Mouse (Mus musculus) kidney, postnatal 0 days (tissue): ENCODE results near the gene Baiap2l2. TPM values are rescaled to one million over a fixed set of nuclear protein-coding genes. Genes with fewer than 3 reads are reported as not detected.

ENCODE experiments used
- ATAC-seq: fragments of 200-750 bp; cut with Nextera tagmentation; replicated peaks from 2 replicates; pipeline ENCODE4 v1.8.0; 2017; ENCODE audit warnings: low read depth, moderate number of reproducible peaks, moderate TSS enrichment, moderate library complexity; ENCODE audit not compliant: low FRiP score
- DNase-seq: peaks from one replicate; pipeline ENCODE4 v3.0.0-alpha.2; 2016; ENCODE audit warnings: low spot score
- H3K27ac ChIP-seq: fragments of 300-500 bp; sonication (generic); 2 replicates; pipeline ENCODE4 v1.5.1; 2014; ENCODE audit warnings: mild to moderate bottlenecking
- H3K27me3 ChIP-seq: fragments of 300-500 bp; sonication (generic); 2 replicates; pipeline ENCODE4 v1.6.1; 2014; ENCODE audit warnings: low read length, mixed read lengths; ENCODE audit not compliant: insufficient read depth
- H3K36me3 ChIP-seq: fragments of 300-500 bp; sonication (generic); 2 replicates; pipeline ENCODE4 v1.6.1; 2014; ENCODE audit warnings: low read length, mixed read lengths; ENCODE audit not compliant: insufficient read depth
- H3K4me1 ChIP-seq: fragments of 300-500 bp; sonication (generic); replicated peaks from 2 replicates; pipeline ENCODE4 v1.6.1; 2014; ENCODE audit warnings: antibody characterized with exemption, low read length, mixed read lengths; ENCODE audit not compliant: insufficient read depth
- H3K4me2 ChIP-seq: fragments of 300-500 bp; sonication (generic); 2 replicates; pipeline ENCODE4 v1.6.1; 2014; ENCODE audit warnings: mild to moderate bottlenecking, low read length, moderate library complexity, mixed read lengths
- H3K4me3 ChIP-seq: fragments of 300-500 bp; sonication (generic); replicated peaks from 2 replicates; pipeline ENCODE4 v1.5.1; 2014; ENCODE audit warnings: low read depth, low read length
- H3K9ac ChIP-seq: fragments of 300-500 bp; sonication (generic); 2 replicates; pipeline ENCODE4 v1.6.1; 2014; ENCODE audit warnings: low read depth, low read length
- H3K9me3 ChIP-seq: fragments of 300-500 bp; sonication (generic); replicated peaks from 2 replicates; pipeline ENCODE4 v1.6.1; 2016; ENCODE audit warnings: low read length, inconsistent platforms, mixed read lengths
- CTCF ChIP-seq: IDR thresholded peaks from 2 replicates; pipeline ENCODE4 v1.5.1; 2016; ENCODE audit warnings: antibody characterized with exemption, low read depth, mild to moderate bottlenecking, moderate library complexity
- WGBS: fragments of 180-500 bp; shearing (Covaris S2); extraction: QIAGEN DNeasy Blood & Tissue Kit; methylation state at CpG from one replicate; pipeline ENCODE4 v1.1.7; 2014; 5-methylcytosine and 5-hydroxymethylcytosine counted together
- polyA plus RNA-seq: library from polyadenylated mRNA; unstranded; fragments of >200 nt; fragmentation: Nextera tagmentation; extraction: Ambion mirVana; gene quantifications from 2 replicates; pipeline ENCODE4 v1.2.1, GENCODE M21; 2015

Gene Baiap2l2
- polyA plus RNA-seq, 1 experiment from 2014 or later = 25.0 TPM

- peak overlapping the region; percentile 67 for H3K27ac ChIP-seq
- ATAC-seq (no peak), DNase-seq (peak; percentile 66)
- TF ChIP-seq CTCF = no peak
- H3K4me1 ChIP-seq = peaks cover 16% of the 10 kb centered on the region; the same call in 1 of the 2 replicates
- no peaks in the 10 kb centered on the region for H3K27me3 ChIP-seq
- H3K9ac ChIP-seq = no peak overlapping the region
- no peaks in the 10 kb centered on the region for H3K36me3 ChIP-seq
- H3K4me2 ChIP-seq = no peak overlapping the region
- 54% methylated on average over 6 of the region's 6 CpGs for whole genome bisulfite sequencing
- no peak overlapping the region for H3K4me3 ChIP-seq
- no peaks in the 10 kb centered on the region for H3K9me3 ChIP-seq
These were observed 37.9 kb upstream of the Baiap2l2 start for GRCm38 (mm10) chr15:79322991-79323790.

DNA sequence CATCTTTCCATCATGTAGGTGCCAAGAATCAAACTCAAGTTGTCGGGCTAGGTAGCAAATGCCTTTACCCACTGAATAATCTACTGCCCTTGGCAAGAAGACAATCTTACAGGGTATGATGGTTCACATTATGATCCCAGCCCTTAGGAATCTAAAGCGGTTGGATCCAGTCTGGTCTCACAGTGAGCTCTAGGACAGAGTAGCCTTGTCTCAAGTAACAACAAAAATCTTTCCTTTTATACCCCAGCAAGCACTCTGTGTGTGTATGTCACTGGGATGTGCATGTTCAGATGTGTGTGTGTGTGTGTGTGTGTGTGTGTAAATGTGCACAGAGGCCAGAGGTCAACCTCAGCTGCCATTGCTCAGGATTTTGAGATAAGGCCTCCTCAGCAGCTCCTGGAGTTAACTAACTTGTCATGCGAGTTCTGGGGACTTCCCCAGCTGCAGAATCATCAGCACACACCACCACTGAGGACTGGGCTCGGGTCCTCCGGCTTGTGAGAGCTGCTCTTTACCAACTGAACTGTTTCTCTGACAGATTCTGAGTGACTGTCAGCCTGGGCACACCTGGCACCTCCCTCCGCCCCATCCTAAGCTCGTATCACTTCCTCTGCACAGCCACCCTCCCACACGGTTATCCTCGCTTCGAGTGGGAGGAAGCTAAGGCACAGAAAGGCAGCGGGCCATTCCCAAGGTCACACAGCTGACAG lies 37.1 kb upstream of the Baiap2l2 start:
- no peak for TF ChIP-seq CTCF
- DNase-seq (no peak), ATAC-seq (no peak)
- H3K36me3 ChIP-seq = no peaks in the 10 kb centered on the region
- WGBS = 47% methylated on average over 11 of the region's 11 CpGs
- H3K27ac ChIP-seq = peak overlapping the region; percentile 67; the same call in 1 of the 2 replicates
- no peak overlapping the region for H3K9ac ChIP-seq
- H3K4me3 ChIP-seq = no peak overlapping the region
- no peak overlapping the region for H3K4me2 ChIP-seq
- no peaks in the 10 kb centered on the region for H3K9me3 ChIP-seq
- no peaks in the 10 kb centered on the region for H3K27me3 ChIP-seq
- peaks cover 16% of the 10 kb centered on the region; the same call in 1 of the 2 replicates for H3K4me1 ChIP-seq

GRCm38 (mm10) chr15:79321733-79322190 lies 36.4 kb upstream of the Baiap2l2 start:
- H3K4me1 ChIP-seq = peaks cover 16% of the 10 kb centered on the region; the same call in 1 of the 2 replicates
- no peaks in the 10 kb centered on the region for H3K27me3 ChIP-seq
- WGBS = 77% methylated on average over 5 of the region's 5 CpGs
- H3K9ac ChIP-seq = no peak overlapping the region
- ATAC-seq (no peak), DNase-seq (no peak)
- H3K36me3 ChIP-seq = no peaks in the 10 kb centered on the region
- TF ChIP-seq CTCF = no peak
- no peak overlapping the region for H3K4me2 ChIP-seq
- H3K9me3 ChIP-seq = no peaks in the 10 kb centered on the region
- peak overlapping the region; percentile 20; the same call in 1 of the 2 replicates for H3K27ac ChIP-seq
- no peak overlapping the region for H3K4me3 ChIP-seq

DNA sequence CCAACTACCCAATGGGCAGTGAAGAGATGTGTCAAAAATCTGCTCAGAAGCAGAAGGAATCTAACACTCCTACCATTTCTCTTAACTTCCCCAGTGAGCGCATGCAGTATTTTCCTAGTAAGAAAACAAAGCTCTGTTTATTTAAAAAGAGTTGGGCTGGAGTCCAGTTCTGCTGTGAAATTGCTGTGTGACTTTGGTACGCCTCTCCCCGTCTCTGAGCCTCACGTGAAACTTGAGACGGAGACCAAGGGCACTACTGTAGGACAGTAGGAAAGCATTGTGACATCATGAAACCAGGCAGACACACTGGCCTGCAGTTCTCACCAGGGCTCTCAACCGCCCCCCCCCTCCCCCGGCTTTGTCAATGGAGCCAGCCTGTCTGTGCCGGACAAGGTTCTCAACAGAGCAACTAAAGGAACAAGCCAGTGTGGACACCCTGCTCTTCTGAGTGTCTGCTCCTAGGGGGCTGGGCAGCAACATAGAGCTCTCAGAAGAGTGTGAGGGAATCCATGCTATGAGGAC lies 28.6 kb upstream of the Baiap2l2 start:
- Histone ChIP-seq H3K9me3 (no peaks in the 10 kb centered on the region), H3K27me3 (no peaks in the 10 kb centered on the region), H3K4me2 (no peak overlapping the region), H3K4me3 (no peak overlapping the region), H3K27ac (no peak overlapping the region), H3K9ac (no peak overlapping the region), H3K4me1 (no peaks in the 10 kb centered on the region), H3K36me3 (no peaks in the 10 kb centered on the region; the same call in 1 of the 2 replicates)
- no peak for ATAC-seq
- WGBS = 65% methylated on average over 8 of the region's 8 CpGs
- DNase-seq = no peak
- TF ChIP-seq CTCF = no peak

DNA sequence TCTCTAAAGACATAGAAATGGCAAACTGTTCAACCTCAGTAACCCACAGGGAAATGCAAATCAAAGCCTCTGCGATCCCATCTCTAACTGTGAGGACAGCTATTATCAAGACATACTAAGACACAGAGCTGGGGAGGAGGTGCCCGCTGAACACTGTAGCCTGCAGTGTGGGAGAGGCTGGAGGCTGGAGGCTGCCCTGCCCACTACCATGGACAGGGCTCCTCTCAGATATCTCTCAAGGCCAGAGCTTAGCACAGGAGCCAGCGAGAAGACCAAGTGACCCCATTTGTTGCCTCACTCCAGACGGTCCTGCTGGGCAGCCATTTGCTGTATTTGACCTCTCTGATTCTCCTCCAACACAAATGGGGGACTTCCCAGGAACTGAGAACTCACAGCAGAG lies 22.5 kb upstream of the Baiap2l2 start:
- WGBS = 47% methylated on average over 4 of the region's 4 CpGs
- H3K9ac ChIP-seq = no peak overlapping the region
- no peak for TF ChIP-seq CTCF
- H3K27me3 ChIP-seq = no peaks in the 10 kb centered on the region
- no peaks in the 10 kb centered on the region for H3K9me3 ChIP-seq
- H3K4me2 ChIP-seq = no peak overlapping the region
- DNase-seq = no peak
- H3K27ac ChIP-seq = no peak overlapping the region
- H3K4me1 ChIP-seq = no peaks in the 10 kb centered on the region
- no peak overlapping the region for H3K4me3 ChIP-seq
- H3K36me3 ChIP-seq = peaks cover 3% of the 10 kb centered on the region; the same call in 1 of the 2 replicates
- no peak for ATAC-seq

GRCm38 (mm10) chr15:79306043-79306637 lies 20.8 kb upstream of the Baiap2l2 start:
- Histone ChIP-seq H3K4me1 (no peaks in the 10 kb centered on the region), H3K27ac (no peak overlapping the region), H3K4me2 (no peak overlapping the region), H3K9me3 (no peaks in the 10 kb centered on the region), H3K36me3 (peaks cover 3% of the 10 kb centered on the region; the same call in 1 of the 2 replicates), H3K9ac (no peak overlapping the region), H3K27me3 (no peaks in the 10 kb centered on the region), H3K4me3 (no peak overlapping the region)
- WGBS = 73% methylated on average over 23 of the region's 23 CpGs
- no peak for ATAC-seq
- no peak for DNase-seq
- TF ChIP-seq CTCF = no peak
